Mouse (Mus musculus) mouse embryonic stem cell (cell line): ENCODE measurements around the gene Slc24a3.

ENCODE experiments used
- in situ Hi-C, 2 experiments: fragments of 300-500 bp; cut with MboI; formaldehyde crosslinking; loops; 1 replicate in 1 of 2; 3 replicates in 1 of 2; pipeline ENCODE4 v1.14.3; 2019 to 2020; ENCODE audit warnings: low sequenced_read_pairs in 2 of 2, low pct_unique_long_range_greater_than_20kb in 1 of 2, mixed read lengths in 1 of 2; ENCODE audit not compliant: unreplicated experiment in 1 of 2

Slc24a3 gene

GRCm38 (mm10) chr2:145167664-145168360 lies at the start of gene Slc24a3:
Gene Slc24a3 (plus strand): TSS chr2:145167754.
- in situ Hi-C loops = loop anchor here (5.0 to 25.0 kb wide), 2 partner anchors 344 to 349 kb away; no protein-coding TSS in a partner anchor

GRCm38 (mm10) chr2:145117762-145118161 lies 49.8 kb upstream of the Slc24a3 start:
- in situ Hi-C loops = no loop called here

GRCm38 (mm10) chr2:145127747-145128146 lies 39.8 kb upstream of the Slc24a3 start:
- in situ Hi-C loops = no loop called here

GRCm38 (mm10) chr2:145136625-145137291 lies 30.8 kb upstream of the Slc24a3 start:
- in situ Hi-C loops = no loop called here

GRCm38 (mm10) chr2:145150407-145150806 lies 17.1 kb upstream of the Slc24a3 start:
- in situ Hi-C loops = loop anchor here in 1 of 2 experiments (25.0 kb wide), 1 partner anchor 362 kb away; no protein-coding TSS in a partner anchor

GRCm38 (mm10) chr2:145150821-145151220 lies 16.7 kb upstream of the Slc24a3 start:
- in situ Hi-C loops = loop anchor here in 1 of 2 experiments (25.0 kb wide), 1 partner anchor 361 kb away; no protein-coding TSS in a partner anchor

GRCm38 (mm10) chr2:145152281-145152680 lies 15.3 kb upstream of the Slc24a3 start:
- in situ Hi-C loops = loop anchor here in 1 of 2 experiments (25.0 kb wide), 1 partner anchor 360 kb away; no protein-coding TSS in a partner anchor

- in situ Hi-C loops = loop anchor here in 1 of 2 experiments (25.0 kb wide), 1 partner anchor 353 kb away; no protein-coding TSS in a partner anchor
These were observed 8.6 kb upstream of the Slc24a3 start for GRCm38 (mm10) chr2:145158972-145159371.

GRCm38 (mm10) chr2:145161046-145161700 lies 6.4 kb upstream of the Slc24a3 start:
- in situ Hi-C loops = loop anchor here in 1 of 2 experiments (25.0 kb wide), 1 partner anchor 351 kb away; no protein-coding TSS in a partner anchor

GRCm38 (mm10) chr2:145164086-145164485 lies 3.5 kb upstream of the Slc24a3 start:
- in situ Hi-C loops = loop anchor here in 1 of 2 experiments (25.0 kb wide), 1 partner anchor 348 kb away; no protein-coding TSS in a partner anchor

GRCm38 (mm10) chr2:145164562-145164961 lies 3.0 kb upstream of the Slc24a3 start:
- in situ Hi-C loops = loop anchor here in 1 of 2 experiments (25.0 kb wide), 1 partner anchor 348 kb away; no protein-coding TSS in a partner anchor

- in situ Hi-C loops = loop anchor here (5.0 to 25.0 kb wide), 2 partner anchors 347 to 352 kb away; no protein-coding TSS in a partner anchor
These were observed 2.5 kb upstream of the Slc24a3 start for GRCm38 (mm10) chr2:145165076-145165475.

GRCm38 (mm10) chr2:145165854-145166253 lies 1.7 kb upstream of the Slc24a3 start:
- in situ Hi-C loops = loop anchor here (5.0 to 25.0 kb wide), 2 partner anchors 346 to 351 kb away; no protein-coding TSS in a partner anchor

GRCm38 (mm10) chr2:145167051-145167663 lies 397 bp upstream of the Slc24a3 start:
- in situ Hi-C loops = loop anchor here (5.0 to 25.0 kb wide), 2 partner anchors 345 to 350 kb away; no protein-coding TSS in a partner anchor

GRCm38 (mm10) chr2:145168405-145168971 lies 934 bp downstream of the Slc24a3 start:
- in situ Hi-C loops = loop anchor here (5.0 to 25.0 kb wide), 2 partner anchors 344 to 349 kb away; no protein-coding TSS in a partner anchor

- in situ Hi-C loops = loop anchor here in 1 of 2 experiments (25.0 kb wide), 1 partner anchor 339 kb away; no protein-coding TSS in a partner anchor
These were observed 5.6 kb downstream of the Slc24a3 start for GRCm38 (mm10) chr2:145172978-145173655.

- in situ Hi-C loops = no loop called here
These were observed 7.5 kb downstream of the Slc24a3 start for GRCm38 (mm10) chr2:145175036-145175435.
